Mouse (Mus musculus) limb, embryonic 13.5 days (tissue): ENCODE results near the gene Baiap2l2. TPM values are rescaled to one million over a fixed set of nuclear protein-coding genes. Genes with fewer than 3 reads are reported as not detected.

Experiments
- ATAC-seq: fragments of 200-750 bp; cut with Nextera tagmentation; 2 replicates; pipeline ENCODE4 v1.8.0; 2017; ENCODE audit warnings: low read depth, moderate number of reproducible peaks, moderate TSS enrichment; ENCODE audit not compliant: low FRiP score
- H3K27ac ChIP-seq: fragments of 300-500 bp; sonication (generic); 2 replicates; pipeline ENCODE4 v1.5.1; 2015; ENCODE audit warnings: inconsistent platforms, mild to moderate bottlenecking, moderate library complexity
- H3K27me3 ChIP-seq: fragments of 300-500 bp; sonication (generic); 2 replicates; pipeline ENCODE4 v1.6.1; 2015; ENCODE audit warnings: mild to moderate bottlenecking, inconsistent platforms
- H3K36me3 ChIP-seq: fragments of 300-500 bp; sonication (generic); 2 replicates; pipeline ENCODE4 v1.6.1; 2015; ENCODE audit warnings: inconsistent platforms, mild to moderate bottlenecking, moderate library complexity
- H3K4me1 ChIP-seq: fragments of 300-500 bp; sonication (generic); 2 replicates; pipeline ENCODE4 v1.6.1; 2015; ENCODE audit warnings: inconsistent platforms
- H3K4me2 ChIP-seq: fragments of 300-500 bp; sonication (generic); replicated peaks from 2 replicates; pipeline ENCODE4 v1.6.1; 2015; ENCODE audit warnings: inconsistent platforms, mild to moderate bottlenecking, moderate library complexity
- H3K4me3 ChIP-seq: fragments of 300-500 bp; sonication (generic); 2 replicates; pipeline ENCODE4 v1.5.1; 2015; ENCODE audit warnings: moderate library complexity, mild to moderate bottlenecking, inconsistent platforms
- H3K9ac ChIP-seq: fragments of 300-500 bp; sonication (generic); 2 replicates; pipeline ENCODE4 v1.6.1; 2015; ENCODE audit warnings: mild to moderate bottlenecking, inconsistent platforms
- H3K9me3 ChIP-seq: fragments of 300-500 bp; sonication (generic); 2 replicates; pipeline ENCODE4 v1.6.1; 2016; ENCODE audit warnings: inconsistent platforms
- WGBS: fragments of 180-500 bp; shearing (Covaris S2); methylation state at CpG from one replicate; pipeline ENCODE4 v1.1.7; 2015; 5-methylcytosine and 5-hydroxymethylcytosine counted together
- polyA plus RNA-seq: library from polyadenylated mRNA; unstranded; fragments of >200 nt; fragmentation: Nextera tagmentation; extraction: Ambion mirVana; gene quantifications from 2 replicates; pipeline ENCODE4 v1.2.1, GENCODE M21; 2015

The Baiap2l2 gene
- 8.8 and 11.7 TPM in 2 replicates for polyA plus RNA-seq

DNA sequence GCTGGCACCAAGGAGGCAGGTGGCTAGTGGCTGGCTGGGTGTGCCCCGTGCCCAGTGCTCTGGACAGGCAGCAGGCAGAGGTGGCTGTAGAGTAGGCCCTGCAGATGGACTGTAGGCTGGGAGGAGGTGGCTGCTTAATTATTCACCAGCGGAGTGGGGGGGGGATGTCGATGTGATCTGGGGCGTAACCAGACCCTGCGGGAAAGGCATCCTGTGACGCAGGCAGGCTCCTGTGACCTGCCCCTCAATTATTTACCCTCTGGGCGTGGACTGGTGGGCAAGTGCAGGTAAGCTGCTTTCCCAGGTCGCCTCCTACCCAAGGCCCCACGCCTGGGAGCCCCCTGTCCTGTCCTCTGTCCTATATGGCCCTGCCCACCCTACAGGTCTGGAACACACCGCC, at the start of gene Baiap2l2:
TSS of gene Baiap2l2 (minus strand) at position 139 of the 400 bp plus-strand sequence.
- H3K9me3 ChIP-seq, result no peaks in the 10 kb centered on the region
- ATAC-seq, result no peak
- H3K27me3 ChIP-seq, result no peaks in the 10 kb centered on the region
- H3K9ac ChIP-seq, result no peak within 1 kb of the TSS
- no peak within 1 kb of the TSS for H3K4me2 ChIP-seq
- no peaks in the 10 kb centered on the region; the same call in 1 of the 2 replicates for H3K4me1 ChIP-seq
- WGBS, result 61% methylated on average over 10 of the region's 10 CpGs
- H3K27ac ChIP-seq, result no peak within 1 kb of the TSS
- H3K36me3 ChIP-seq, result peaks cover 24% of the 10 kb centered on the region
- no peak within 1 kb of the TSS for H3K4me3 ChIP-seq

GRCm38 (mm10) chr15:79333409-79333808, 48.1 kb upstream of the Baiap2l2 start:
- no peak overlapping the region for H3K9ac ChIP-seq
- 0 out of 2 replicates have a peak, but pooled peaks cover 6% of the 10 kb centered on the region for H3K4me1 ChIP-seq
- no peaks in the 10 kb centered on the region for H3K27me3 ChIP-seq
- no peak for ATAC-seq
- no peak overlapping the region for H3K4me3 ChIP-seq
- H3K4me2 ChIP-seq, result no peak overlapping the region
- H3K27ac ChIP-seq, result no peak overlapping the region
- H3K9me3 ChIP-seq, result no peaks in the 10 kb centered on the region
- H3K36me3 ChIP-seq, result no peaks in the 10 kb centered on the region
- 77% methylated on average over 4 of the region's 4 CpGs for WGBS

DNA sequence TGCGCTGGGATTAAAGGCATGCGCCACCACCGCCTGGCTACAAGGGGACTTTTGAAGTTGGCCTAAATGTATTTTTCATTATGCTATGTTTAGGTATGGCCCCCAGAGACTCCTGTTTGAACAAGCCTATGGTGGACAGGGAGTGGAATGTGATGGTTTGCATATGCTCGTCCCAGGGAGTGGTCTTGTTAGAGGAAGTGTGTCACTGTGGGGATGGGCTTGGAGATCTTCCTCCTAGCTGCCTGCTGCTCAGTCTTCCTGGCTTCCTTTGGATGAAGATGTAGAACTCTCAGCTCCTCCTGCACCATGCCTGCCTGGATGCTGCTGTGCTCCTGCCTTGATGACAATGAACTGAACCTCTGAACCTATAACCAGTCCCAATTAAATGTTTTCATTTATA, 45.2 kb upstream of the Baiap2l2 start:
- H3K9me3 ChIP-seq, result no peaks in the 10 kb centered on the region
- no peak overlapping the region for H3K27ac ChIP-seq
- peaks cover 26% of the 10 kb centered on the region for H3K4me1 ChIP-seq
- H3K4me3 ChIP-seq, result no peak overlapping the region
- no peaks in the 10 kb centered on the region for H3K36me3 ChIP-seq
- no peak overlapping the region for H3K9ac ChIP-seq
- no peaks in the 10 kb centered on the region for H3K27me3 ChIP-seq
- WGBS, result 70% methylated on average over 4 of the region's 4 CpGs
- no peak for ATAC-seq
- H3K4me2 ChIP-seq, result no peak overlapping the region

DNA sequence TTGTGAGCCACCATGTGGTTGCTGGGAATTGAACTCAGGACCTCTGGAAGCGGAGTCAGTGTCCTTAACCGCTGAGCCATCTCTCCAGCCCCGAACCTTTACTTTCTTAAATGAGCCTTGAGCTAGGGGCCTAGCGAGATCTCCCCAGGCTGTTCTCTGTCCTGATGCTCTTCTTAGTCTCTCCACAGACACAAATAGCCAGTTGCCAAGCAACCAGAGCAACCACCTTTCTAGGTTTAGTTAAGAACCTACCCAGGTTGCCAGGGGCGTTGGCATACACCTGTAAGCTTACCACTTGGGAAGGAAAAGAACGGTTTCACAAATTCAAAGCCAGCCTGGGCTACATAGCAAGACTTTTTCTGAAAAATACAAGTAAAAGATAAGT, 44.6 kb upstream of the Baiap2l2 start:
- Histone ChIP-seq H3K4me1 (peaks cover 27% of the 10 kb centered on the region), H3K4me2 (no peak overlapping the region), H3K9ac (no peak overlapping the region), H3K27me3 (no peaks in the 10 kb centered on the region), H3K4me3 (no peak overlapping the region), H3K9me3 (no peaks in the 10 kb centered on the region), H3K27ac (no peak overlapping the region), H3K36me3 (no peaks in the 10 kb centered on the region)
- no peak for ATAC-seq
- 90% methylated on average over 6 of the region's 6 CpGs for WGBS

DNA sequence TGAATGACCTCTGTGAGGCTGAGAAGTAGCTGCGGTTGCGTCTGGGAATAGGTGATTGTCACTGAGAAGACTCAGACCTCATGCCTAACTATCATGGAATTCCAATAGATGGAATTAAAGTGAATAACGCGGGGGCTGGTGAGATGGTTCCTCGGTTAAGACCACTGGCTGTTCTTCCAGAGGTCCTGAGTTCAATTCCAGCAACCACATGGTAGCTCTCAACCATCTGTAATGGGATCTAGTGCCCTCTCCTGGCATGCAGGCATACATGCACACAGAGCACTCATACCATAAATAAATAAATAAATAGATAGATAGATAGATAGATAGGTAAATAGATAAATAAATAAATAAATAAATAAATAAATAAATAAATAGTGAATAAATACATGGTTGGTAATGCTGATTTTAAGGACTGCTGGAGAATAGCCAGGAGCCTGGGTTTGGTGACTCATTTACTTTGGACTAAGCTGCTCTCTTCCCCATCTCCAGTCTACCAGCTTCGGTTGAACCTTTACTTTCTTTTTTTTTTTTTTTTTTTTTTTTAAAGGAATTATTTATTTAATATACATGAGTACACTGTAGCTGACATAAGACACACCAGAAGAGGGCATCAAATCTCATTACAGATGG, 44.1 kb upstream of the Baiap2l2 start:
- Histone ChIP-seq H3K9me3 (no peaks in the 10 kb centered on the region), H3K9ac (no peak overlapping the region), H3K4me1 (peaks cover 27% of the 10 kb centered on the region), H3K27ac (no peak overlapping the region), H3K27me3 (no peaks in the 10 kb centered on the region), H3K4me2 (no peak overlapping the region), H3K36me3 (no peaks in the 10 kb centered on the region), H3K4me3 (no peak overlapping the region)
- 93% methylated on average over 6 of the region's 6 CpGs for WGBS
- ATAC-seq, result no peak

DNA sequence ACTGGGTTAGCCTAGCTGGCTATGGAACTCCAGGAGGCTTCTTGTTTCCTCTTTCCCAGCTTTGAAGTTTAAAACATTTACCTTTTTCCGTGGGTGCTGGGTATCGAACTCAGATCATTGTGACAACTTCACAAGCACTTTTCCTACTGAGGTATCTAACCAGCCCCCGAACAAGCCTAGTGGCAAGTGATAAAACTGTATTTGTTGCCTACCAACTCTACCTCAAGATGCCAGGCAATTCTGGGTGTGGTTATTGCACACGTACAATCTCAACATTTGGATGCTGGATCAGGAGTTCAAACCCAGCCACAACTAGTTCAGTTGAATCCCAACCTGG, 43.6 kb upstream of the Baiap2l2 start:
- no peak overlapping the region for H3K9ac ChIP-seq
- no peaks in the 10 kb centered on the region for H3K36me3 ChIP-seq
- no peaks in the 10 kb centered on the region for H3K9me3 ChIP-seq
- no peaks in the 10 kb centered on the region for H3K27me3 ChIP-seq
- H3K4me1 ChIP-seq, result peaks cover 33% of the 10 kb centered on the region
- H3K4me3 ChIP-seq, result no peak overlapping the region
- H3K4me2 ChIP-seq, result peak overlapping the region; percentile 89
- no peak for ATAC-seq
- WGBS, result 87% methylated on average over 4 of the region's 4 CpGs
- no peak overlapping the region for H3K27ac ChIP-seq

- peak; percentile 97 for ATAC-seq
- no peaks in the 10 kb centered on the region for H3K36me3 ChIP-seq
- 3% methylated on average over 46 of the region's 46 CpGs for WGBS
- H3K4me3 ChIP-seq, result peak within 1 kb of the TSS; percentile 60
- peak within 1 kb of the TSS; percentile 67 for H3K9ac ChIP-seq
- H3K27me3 ChIP-seq, result no peaks in the 10 kb centered on the region
- H3K27ac ChIP-seq, result peak within 1 kb of the TSS; percentile 75
- no peaks in the 10 kb centered on the region for H3K9me3 ChIP-seq
- H3K4me2 ChIP-seq, result peak within 1 kb of the TSS; percentile 89
- H3K4me1 ChIP-seq, result peaks cover 39% of the 10 kb centered on the region
These were observed 43.0 kb upstream of the Baiap2l2 start, which contains the start of gene Pla2g6 for GRCm38 (mm10) chr15:79328058-79328938. Pla2g6 (minus strand) TSS chr15:79328390.

GRCm38 (mm10) chr15:79326971-79327961, 41.9 kb upstream of the Baiap2l2 start:
- Histone ChIP-seq H3K36me3 (no peaks in the 10 kb centered on the region), H3K27me3 (no peaks in the 10 kb centered on the region), H3K9me3 (no peaks in the 10 kb centered on the region), H3K4me2 (peak overlapping the region; percentile 89), H3K27ac (peak overlapping the region; percentile 73), H3K4me1 (peaks cover 48% of the 10 kb centered on the region), H3K9ac (peak overlapping the region; percentile 67), H3K4me3 (peak overlapping the region; percentile 60)
- WGBS, result 20% methylated on average over 20 of the region's 20 CpGs
- ATAC-seq, result 0 out of 2 replicates have a peak, but pooled peaks have one; percentile 1

- 67% methylated on average over 4 of the region's 4 CpGs for WGBS
- Histone ChIP-seq H3K4me2 (no peak overlapping the region; the same call in 1 of the 2 replicates), H3K4me3 (no peak overlapping the region), H3K27ac (no peak overlapping the region), H3K36me3 (no peaks in the 10 kb centered on the region), H3K9ac (no peak overlapping the region), H3K4me1 (peaks cover 48% of the 10 kb centered on the region), H3K27me3 (no peaks in the 10 kb centered on the region), H3K9me3 (no peaks in the 10 kb centered on the region)
- no peak for ATAC-seq
These were observed 40.9 kb upstream of the Baiap2l2 start for GRCm38 (mm10) chr15:79326264-79326663.

DNA sequence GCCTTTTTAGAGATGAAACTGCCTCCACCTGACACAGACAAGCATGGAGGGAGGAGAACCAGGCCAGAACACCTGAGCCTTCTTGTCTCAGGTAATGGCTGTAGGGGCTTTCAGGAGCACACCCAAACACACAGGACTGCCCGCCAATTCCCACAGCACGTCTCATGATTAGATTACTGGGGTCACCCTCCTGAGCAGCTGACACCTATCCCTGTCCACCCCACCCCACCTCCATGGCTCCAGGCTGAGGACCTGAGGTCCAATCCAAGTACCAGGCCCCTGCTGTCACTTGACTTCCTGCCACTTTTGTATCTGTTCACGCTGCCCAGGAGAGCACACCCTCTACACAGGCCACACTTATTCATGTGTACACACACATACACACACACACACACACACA, 40.4 kb upstream of the Baiap2l2 start:
- Histone ChIP-seq H3K9ac (no peak overlapping the region), H3K27me3 (no peaks in the 10 kb centered on the region), H3K36me3 (no peaks in the 10 kb centered on the region), H3K9me3 (no peaks in the 10 kb centered on the region), H3K4me3 (no peak overlapping the region), H3K4me2 (no peak overlapping the region), H3K4me1 (peaks cover 48% of the 10 kb centered on the region), H3K27ac (no peak overlapping the region)
- no peak for ATAC-seq
- WGBS, result 81% methylated on average over 3 of the region's 3 CpGs

- Histone ChIP-seq H3K9me3 (no peaks in the 10 kb centered on the region), H3K4me2 (no peak overlapping the region), H3K27ac (peak overlapping the region; percentile 59; the same call in 1 of the 2 replicates), H3K4me1 (peaks cover 48% of the 10 kb centered on the region), H3K27me3 (no peaks in the 10 kb centered on the region), H3K4me3 (no peak overlapping the region), H3K36me3 (no peaks in the 10 kb centered on the region), H3K9ac (no peak overlapping the region)
- 89% methylated on average over 3 of the region's 3 CpGs for WGBS
- ATAC-seq, result no peak
These were observed 39.0 kb upstream of the Baiap2l2 start for GRCm38 (mm10) chr15:79324373-79324772.
